25 mouse cellular contexts compared by ENCODE assay signal in the genomic region with DNA sequence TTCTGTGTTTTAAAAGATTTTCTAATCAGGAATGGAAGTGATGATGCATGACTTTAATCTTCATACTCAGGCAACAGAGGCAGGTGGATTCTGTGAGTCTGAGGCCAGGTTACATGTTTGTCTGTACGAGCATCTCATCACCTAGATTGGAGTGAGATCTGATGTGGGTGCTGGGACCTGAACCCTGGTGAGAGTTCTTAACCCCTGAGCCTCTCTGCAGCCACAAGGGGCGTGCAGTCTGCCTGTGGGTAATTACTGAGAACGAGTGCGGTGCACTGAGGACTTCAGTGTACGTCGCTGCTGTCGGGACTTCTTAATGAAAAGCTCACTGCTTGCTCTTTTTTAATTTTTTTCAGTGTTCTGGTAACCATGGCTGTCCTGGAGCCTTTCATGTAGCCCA. TPM values are rescaled to one million over a fixed set of nuclear protein-coding genes. Genes with fewer than 3 reads are reported as not detected.
DNase-seq lines count a peak whose midpoint lies in the region; ATAC-seq and TF ChIP-seq lines count a peak whose summit lies in the region.
"Had no signal": no experiment of that assay in that cellular context is flagged by ENCODE, and none has a peak within 500 bp of the region (broad histone marks: within the 10 kb centered on the region; RNA-seq: fewer than 3 reads in every experiment).

No protein-coding gene starts in this region.

- H3K4me1 ChIP-seq in heart, embryonic 11.5 days (ENCODE audit: control insufficient read depth, insufficient read depth, low read length): no peaks in the 10 kb centered on the region
- peaks cover 7 to 9% of the 10 kb centered on the region in 2 experiments for H3K4me1 ChIP-seq in liver, embryonic 14.5 days (replicated peaks; ENCODE audit: control insufficient read depth in 2 of 2, insufficient read depth in 2 of 2, low read length in 1 of 2)
- H3K4me1 ChIP-seq: embryonic facial prominence, embryonic 13.5 days; embryonic facial prominence, embryonic 15.5 days had no signal

- H3K9me3 ChIP-seq in heart, embryonic 11.5 days (replicated peaks; ENCODE audit: control insufficient read depth, low read length): no peaks in the 10 kb centered on the region
- H3K9me3 ChIP-seq in liver, embryonic 14.5 days (ENCODE audit: control insufficient read depth, low read length): no peaks in the 10 kb centered on the region
- H3K9me3 ChIP-seq: embryonic facial prominence, embryonic 13.5 days; embryonic facial prominence, embryonic 15.5 days; forebrain, embryonic 13.5 days; forebrain, embryonic 15.5 days had no signal

- H3K27me3 ChIP-seq in heart, embryonic 11.5 days (ENCODE audit: control insufficient read depth, insufficient read depth, low read length): no peaks in the 10 kb centered on the region
- H3K27me3 ChIP-seq in liver, embryonic 14.5 days (ENCODE audit: control insufficient read depth, insufficient read depth, low read length): no peaks in the 10 kb centered on the region
- H3K27me3 ChIP-seq: CH12.LX; embryonic facial prominence, embryonic 13.5 days; embryonic facial prominence, embryonic 15.5 days; forebrain, embryonic 13.5 days; forebrain, embryonic 15.5 days; Patski had no signal

- no peak overlapping the region for H3K27ac ChIP-seq in heart, embryonic 11.5 days (ENCODE audit: low read depth, low read length)
- H3K27ac ChIP-seq in liver, embryonic 14.5 days: no peak overlapping the region
- H3K27ac ChIP-seq: embryonic facial prominence, embryonic 13.5 days; embryonic facial prominence, embryonic 15.5 days; forebrain, embryonic 13.5 days; forebrain, embryonic 15.5 days had no signal

- peak; percentile 67 for DNase-seq in heart, adult 11 months
- DNase-seq in liver, embryonic 14.5 days (ENCODE audit: low read depth in 3 of 3, low spot score in 3 of 3): no peak
- no peak for DNase-seq in liver
- peak; percentile 32 for DNase-seq in R1 (ENCODE audit: low read depth, low spot score)
- DNase-seq in kidney, adult 11 months: no peak
- DNase-seq: adrenal gland, adult 2 months; adrenal gland, postnatal 10 days; adrenal gland, postnatal 25 days; B cell, adult 2 months; cerebellum, adult 11 months; cerebellum, adult 18-20 months; cerebellum, adult 8-10 months; cerebellum, adult 9-11 months; cerebellum, postnatal 25 days; embryo, embryonic 11 days; forebrain, postnatal 0 days had no signal

- peak; percentile 4; the same call in 1 of the 2 replicates for TF ChIP-seq CTCF in liver, embryonic 14.5 days (IDR thresholded peaks at IDR 0.05; ENCODE audit: low read depth)

- no peak for TF ChIP-seq EP300 in liver, embryonic 14.5 days (IDR thresholded peaks at IDR 0.05; ENCODE audit: low read depth)

- no peak overlapping the region for H3K4me3 ChIP-seq in heart, embryonic 11.5 days (ENCODE audit: low read depth, low read length)
- H3K4me3 ChIP-seq in liver, embryonic 14.5 days (ENCODE audit: insufficient read depth in 1 of 2, low read depth in 2 of 2, low read length in 2 of 2): no peak overlapping the region
- H3K4me3 ChIP-seq: embryonic facial prominence, embryonic 13.5 days; embryonic facial prominence, embryonic 15.5 days; forebrain, embryonic 13.5 days; forebrain, embryonic 15.5 days had no signal

- H3K9ac ChIP-seq in heart, embryonic 11.5 days (ENCODE audit: low read depth, low read length): no peak overlapping the region
- no peak overlapping the region for H3K9ac ChIP-seq in liver, embryonic 14.5 days (replicated peaks)
- H3K9ac ChIP-seq: embryonic facial prominence, embryonic 13.5 days; embryonic facial prominence, embryonic 15.5 days; forebrain, embryonic 13.5 days; forebrain, embryonic 15.5 days; forebrain, postnatal 0 days had no signal

- ATAC-seq in heart, embryonic 11.5 days (replicated peaks; ENCODE audit: insufficient number of reproducible peaks, low FRiP score, low TSS enrichment): no peak
- no peak for ATAC-seq in liver, embryonic 14.5 days (ENCODE audit: insufficient read depth)
- no peak for ATAC-seq in inflammation-experienced regulatory T-cells, adult 6 months
- ATAC-seq: CD4-positive, CD25-positive, alpha-beta regulatory T cell, adult 4 months; forebrain, embryonic 13.5 days; forebrain, embryonic 15.5 days; forebrain, postnatal 0 days; Patski had no signal

- WGBS in heart, embryonic 11.5 days (ENCODE audit: insufficient replicate concordance): 95% methylated on average over 7 of the region's 7 CpGs
- WGBS in liver, embryonic 14.5 days (ENCODE audit: insufficient replicate concordance): 87% methylated on average over 7 of the region's 7 CpGs

- H3K36me3 ChIP-seq in heart, embryonic 11.5 days (ENCODE audit: control insufficient read depth, insufficient read depth, low read length): peaks cover 2% of the 10 kb centered on the region; the same call in 1 of the 2 replicates
- H3K36me3 ChIP-seq in liver, embryonic 14.5 days (replicated peaks; ENCODE audit: control insufficient read depth, insufficient read depth, low read depth): peaks cover 11% of the 10 kb centered on the region

- no peak overlapping the region for H3K4me2 ChIP-seq in heart, embryonic 11.5 days
- H3K4me2 ChIP-seq in liver, embryonic 14.5 days (ENCODE audit: low read depth): no peak overlapping the region
- H3K4me2 ChIP-seq: embryonic facial prominence, embryonic 13.5 days; embryonic facial prominence, embryonic 15.5 days; forebrain, embryonic 13.5 days; forebrain, embryonic 15.5 days had no signal

RNA-seq across cellular contexts. Expression of a gene that starts 13.7 kb away (rescaled TPM):
- 54.9 and 58.6 TPM in 2 replicates for polyA plus RNA-seq in heart, embryonic 11.5 days (2014; fragmentation: Nextera tagmentation; extraction: Ambion mirVana)
- polyA plus RNA-seq in liver, embryonic 14.5 days (2012; rRNA removed): 6.3 and 6.8 TPM in 2 replicates
- polyA plus RNA-seq in liver, embryonic 14.5 days (2014; fragmentation: Nextera tagmentation; extraction: Ambion mirVana): 21.0 and 21.1 TPM in 2 replicates
- 100 to 1,000 TPM in 2 of 3 experiments, 10 to 100 TPM in 1; 88.9 to 115 (median 110) TPM for polyA plus RNA-seq in inflammation-experienced regulatory T-cells, adult 6 months (2017; shearing (Covaris generic))

Comparison
In these comparisons a context has a peak if more than half of its experiments do, and no peak if none do; other contexts are left out.
1. DNase-seq: peak in heart, adult 11 months (single experiment) and R1 (single experiment); none in liver, embryonic 14.5 days (0 of 3), liver (single experiment) and kidney, adult 11 months (single experiment).